Mouse (Mus musculus) embryonic facial prominence, embryonic 11.5 days (tissue): ENCODE measurements at regions not wholly inside any gene's neighbourhood (a gene's known extent, or its start where the extent isn't known, plus 50 kb on each side); places are given as distances from the start of the nearest gene placed in this dataset.
"Not testable (repeated sequence)": the region's sequence is repeated elsewhere in the genome, so short reads cannot be mapped to it uniquely, and the experiment has no call there.

ENCODE experiments used
- ATAC-seq: fragments of 200-750 bp; cut with Nextera tagmentation; replicated peaks from 2 replicates; pipeline ENCODE4 v1.8.0; 2017; ENCODE audit warnings: low read depth; ENCODE audit not compliant: insufficient number of reproducible peaks, low FRiP score, low TSS enrichment
- DNase-seq: peaks from one replicate; pipeline ENCODE4 v3.0.0-alpha.2; 2015; ENCODE audit warnings: low spot score
- H3K27ac ChIP-seq: fragments of 300-500 bp; sonication (generic); replicated peaks from 2 replicates; pipeline ENCODE4 v1.5.1; 2014; ENCODE audit warnings: mild to moderate bottlenecking, low read depth, low read length, control low read depth
- H3K27me3 ChIP-seq: fragments of 300-500 bp; sonication (generic); 2 replicates; pipeline ENCODE4 v1.6.1; 2014; ENCODE audit warnings: mild to moderate bottlenecking, low read length, moderate library complexity, mixed read lengths; ENCODE audit not compliant: control insufficient read depth, insufficient read depth
- H3K36me3 ChIP-seq: fragments of 300-500 bp; sonication (generic); replicated peaks from 2 replicates; pipeline ENCODE4 v1.6.1; 2014; ENCODE audit warnings: low read depth, mild to moderate bottlenecking, low read length, moderate library complexity, mixed read lengths; ENCODE audit not compliant: control insufficient read depth, insufficient read depth
- H3K4me1 ChIP-seq: fragments of 300-500 bp; sonication (generic); 2 replicates; pipeline ENCODE4 v1.6.1; 2014; ENCODE audit warnings: low read length, mixed read lengths; ENCODE audit not compliant: control insufficient read depth, insufficient read depth
- H3K4me2 ChIP-seq: fragments of 300-500 bp; sonication (generic); 2 replicates; pipeline ENCODE4 v1.6.1; 2014; ENCODE audit warnings: low read depth, mild to moderate bottlenecking, control low read depth, low read length, moderate library complexity
- H3K4me3 ChIP-seq: fragments of 300-500 bp; sonication (generic); 2 replicates; pipeline ENCODE4 v1.5.1; 2014; ENCODE audit warnings: low read depth, low read length, control low read depth
- H3K9ac ChIP-seq: fragments of 300-500 bp; sonication (generic); replicated peaks from 2 replicates; pipeline ENCODE4 v1.6.1; 2014; ENCODE audit warnings: mild to moderate bottlenecking, control low read depth, low read length
- H3K9me3 ChIP-seq: fragments of 300-500 bp; sonication (generic); replicated peaks from 2 replicates; pipeline ENCODE4 v1.6.1; 2016; ENCODE audit warnings: mild to moderate bottlenecking, low read length, inconsistent platforms, mixed read lengths; ENCODE audit not compliant: control insufficient read depth
- WGBS: fragments of 180-500 bp; shearing (Covaris S2); extraction: QIAGEN DNeasy Blood & Tissue Kit; methylation state at CpG from one replicate; pipeline ENCODE4 v1.1.7; 2014; 5-methylcytosine and 5-hydroxymethylcytosine counted together

DNA sequence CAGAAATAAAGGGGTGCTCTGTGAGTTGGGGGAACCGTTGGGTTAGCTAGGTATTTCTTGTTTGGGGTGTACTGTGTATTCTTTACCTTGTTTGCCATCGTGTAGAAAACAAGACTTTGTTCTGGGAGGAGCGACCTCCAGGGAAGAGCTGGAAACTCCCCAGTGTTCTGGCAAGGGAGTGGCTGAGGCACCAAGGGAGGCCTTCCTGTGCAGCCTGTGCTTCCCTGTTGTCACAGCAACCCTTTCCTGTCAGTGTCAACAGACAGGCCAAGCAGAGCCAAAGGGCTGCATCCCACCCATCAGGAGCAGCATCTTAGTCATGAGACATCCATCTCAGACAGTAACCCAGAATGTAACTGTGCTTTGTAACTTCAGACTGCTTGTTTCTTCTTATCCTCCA is 111.2 kb upstream of the Cnksr3 start:
- H3K4me3 ChIP-seq: no peak overlapping the region
- H3K9ac ChIP-seq: no peak overlapping the region
- no peak overlapping the region for H3K27ac ChIP-seq
- H3K4me1 ChIP-seq: no peaks in the 10 kb centered on the region
- H3K36me3 ChIP-seq: no peaks in the 10 kb centered on the region
- WGBS: 30% methylated on average over 3 of the region's 3 CpGs
- no peaks in the 10 kb centered on the region for H3K9me3 ChIP-seq
- ATAC-seq (no peak), DNase-seq (no peak)
- H3K27me3 ChIP-seq: no peaks in the 10 kb centered on the region
- H3K4me2 ChIP-seq: no peak overlapping the region

DNA sequence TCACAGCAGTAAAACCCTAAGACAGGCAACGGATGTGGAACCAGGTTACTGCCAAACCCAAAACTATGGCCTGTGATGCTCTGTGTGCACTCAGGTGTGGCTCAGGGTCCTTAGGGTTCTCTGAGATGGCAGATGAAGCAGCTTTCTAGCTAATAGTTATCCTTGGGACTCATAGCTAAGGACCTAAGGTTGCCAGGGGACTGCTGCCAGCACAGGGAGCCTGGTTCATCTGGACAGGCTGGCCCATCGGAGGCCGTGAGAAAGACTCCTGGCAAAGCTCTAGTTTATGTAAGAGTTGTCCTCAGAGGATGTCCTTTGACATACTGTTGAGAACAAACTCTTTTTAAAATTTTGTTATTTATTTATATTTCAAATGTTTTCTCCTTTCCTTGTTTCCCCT is 97.9 kb upstream of the Cnksr3 start:
- Histone ChIP-seq H3K4me3 (no peak overlapping the region), H3K36me3 (no peaks in the 10 kb centered on the region), H3K27ac (no peak overlapping the region), H3K27me3 (no peaks in the 10 kb centered on the region), H3K4me2 (no peak overlapping the region), H3K9ac (no peak overlapping the region), H3K9me3 (no peaks in the 10 kb centered on the region), H3K4me1 (no peaks in the 10 kb centered on the region)
- ATAC-seq: no peak
- 100% methylated on average over 3 of the region's 3 CpGs for WGBS
- no peak for DNase-seq

- 61% methylated on average over 3 of the region's 3 CpGs for WGBS
- not testable (repeated sequence) for H3K9ac ChIP-seq, H3K4me1 ChIP-seq, ATAC-seq, H3K27me3 ChIP-seq, DNase-seq, H3K4me3 ChIP-seq, H3K9me3 ChIP-seq, H3K36me3 ChIP-seq, H3K4me2 ChIP-seq, H3K27ac ChIP-seq
Measured at GRCm38 (mm10) chr10:7305881-7306280, 93.8 kb upstream of the Cnksr3 start.

DNA sequence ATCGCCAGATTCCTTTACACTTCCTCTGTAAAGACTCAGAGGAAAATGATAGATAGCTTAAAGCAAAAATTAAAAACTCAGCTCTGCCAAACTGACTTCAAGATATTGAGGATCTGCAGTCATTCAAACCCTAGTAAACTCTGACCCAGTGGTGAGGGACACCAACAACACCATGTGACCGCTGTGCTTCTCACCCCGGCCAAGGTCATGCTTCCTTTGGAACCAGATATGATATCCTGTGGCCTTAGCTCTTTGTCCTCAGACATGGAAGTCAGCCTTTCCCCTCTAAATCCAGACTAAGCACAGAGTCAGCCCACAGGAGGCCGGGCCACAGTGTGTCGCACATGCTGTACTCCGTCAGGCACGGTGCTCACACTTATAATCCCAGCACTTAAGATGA is 86.3 kb upstream of the Cnksr3 start:
- H3K9me3 ChIP-seq: no peaks in the 10 kb centered on the region
- no peaks in the 10 kb centered on the region for H3K36me3 ChIP-seq
- H3K27ac ChIP-seq: no peak overlapping the region
- H3K9ac ChIP-seq: no peak overlapping the region
- no peaks in the 10 kb centered on the region for H3K4me1 ChIP-seq
- no peak overlapping the region for H3K4me3 ChIP-seq
- DNase-seq (no peak), ATAC-seq (no peak)
- no peaks in the 10 kb centered on the region for H3K27me3 ChIP-seq
- WGBS: 90% methylated on average over 7 of the region's 7 CpGs
- no peak overlapping the region for H3K4me2 ChIP-seq

GRCm38 (mm10) chr10:7295921-7296320 is 83.9 kb upstream of the Cnksr3 start:
- H3K9me3 ChIP-seq: no peaks in the 10 kb centered on the region
- H3K36me3 ChIP-seq: no peaks in the 10 kb centered on the region
- ATAC-seq (no peak), DNase-seq (no peak)
- WGBS: 91% methylated on average over 5 of the region's 5 CpGs
- no peak overlapping the region for H3K4me2 ChIP-seq
- no peak overlapping the region for H3K4me3 ChIP-seq
- H3K4me1 ChIP-seq: no peaks in the 10 kb centered on the region
- H3K9ac ChIP-seq: no peak overlapping the region
- no peaks in the 10 kb centered on the region for H3K27me3 ChIP-seq
- H3K27ac ChIP-seq: no peak overlapping the region

- H3K9ac ChIP-seq: no peak overlapping the region
- no peaks in the 10 kb centered on the region for H3K36me3 ChIP-seq
- DNase-seq (no peak), ATAC-seq (no peak)
- H3K27ac ChIP-seq: no peak overlapping the region
- H3K27me3 ChIP-seq: no peaks in the 10 kb centered on the region
- no peak overlapping the region for H3K4me3 ChIP-seq
- no peaks in the 10 kb centered on the region for H3K9me3 ChIP-seq
- no peaks in the 10 kb centered on the region for H3K4me1 ChIP-seq
- H3K4me2 ChIP-seq: no peak overlapping the region
- 65% methylated on average over 5 of the region's 5 CpGs for WGBS
Measured at GRCm38 (mm10) chr10:7293203-7293602, 81.2 kb upstream of the Cnksr3 start.

- H3K9ac ChIP-seq: no peak overlapping the region
- WGBS: 75% methylated on average over 10 of the region's 10 CpGs
- H3K4me2 ChIP-seq: no peak overlapping the region
- H3K4me1 ChIP-seq: no peaks in the 10 kb centered on the region
- no peak for DNase-seq
- H3K27ac ChIP-seq: no peak overlapping the region
- no peaks in the 10 kb centered on the region for H3K36me3 ChIP-seq
- ATAC-seq: no peak
- H3K9me3 ChIP-seq: no peaks in the 10 kb centered on the region
- no peaks in the 10 kb centered on the region for H3K27me3 ChIP-seq
- H3K4me3 ChIP-seq: no peak overlapping the region
Measured at GRCm38 (mm10) chr10:7289773-7290411, 77.9 kb upstream of the Cnksr3 start.

- H3K9me3 ChIP-seq: no peaks in the 10 kb centered on the region
- no peak overlapping the region for H3K4me2 ChIP-seq
- no peaks in the 10 kb centered on the region for H3K4me1 ChIP-seq
- no peaks in the 10 kb centered on the region for H3K36me3 ChIP-seq
- no peak overlapping the region for H3K4me3 ChIP-seq
- no peaks in the 10 kb centered on the region for H3K27me3 ChIP-seq
- no peak for DNase-seq
- 88% methylated on average over 7 of the region's 7 CpGs for WGBS
- no peak for ATAC-seq
- no peak overlapping the region for H3K9ac ChIP-seq
- H3K27ac ChIP-seq: no peak overlapping the region
Measured at GRCm38 (mm10) chr10:7285112-7285905, 73.3 kb upstream of the Cnksr3 start.
